In the genomic region with DNA sequence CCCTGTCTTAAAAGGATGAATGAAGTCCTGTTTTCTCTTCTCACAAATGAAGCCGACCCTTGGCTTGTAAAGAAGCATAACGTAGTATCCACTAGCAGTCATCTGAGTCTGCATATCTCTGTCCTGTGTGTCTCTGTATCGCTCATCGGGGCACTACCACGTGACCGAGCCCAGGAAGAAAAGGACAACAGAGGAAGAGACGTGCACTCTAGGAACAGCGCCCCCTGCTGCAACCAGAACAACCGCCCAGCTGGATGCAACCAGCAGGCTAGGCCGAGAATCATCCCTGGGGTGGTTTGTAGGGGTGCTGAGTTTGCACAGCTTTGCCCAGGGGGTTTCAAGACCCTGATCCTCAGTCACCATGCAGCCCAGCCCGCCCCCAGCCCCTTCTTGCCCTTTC, we compare ENCODE assay signal across 11 mouse cellular contexts. TPM values are rescaled to one million over a fixed set of nuclear protein-coding genes. Genes with fewer than 3 reads are reported as not detected.
DNase-seq lines count a peak whose midpoint lies in the region; ATAC-seq lines count a peak whose summit lies in the region.
"Had no signal": no experiment of that assay in that cellular context is flagged by ENCODE, and none has a peak within 500 bp of the region (broad histone marks: within the 10 kb centered on the region; RNA-seq: fewer than 3 reads in every experiment).

No protein-coding gene starts in this region.

- no peak overlapping the region for H3K9ac ChIP-seq in forebrain, embryonic 12.5 days
- no peak overlapping the region for H3K9ac ChIP-seq in hindbrain, embryonic 13.5 days

- 62% methylated on average over 11 of the region's 11 CpGs for WGBS in forebrain, embryonic 12.5 days
- WGBS in hindbrain, embryonic 13.5 days, result 63% methylated on average over 11 of the region's 11 CpGs

- no peaks in the 10 kb centered on the region for H3K9me3 ChIP-seq in forebrain, embryonic 12.5 days
- H3K9me3 ChIP-seq in hindbrain, embryonic 13.5 days, result no peaks in the 10 kb centered on the region

- intact Hi-C loops in heart, postnatal 10 days (cut with DNase I), result no loop called here

- H3K27me3 ChIP-seq in forebrain, embryonic 12.5 days, result no peaks in the 10 kb centered on the region
- H3K27me3 ChIP-seq in hindbrain, embryonic 13.5 days, result peaks cover 10% of the 10 kb centered on the region; the same call in 1 of the 2 replicates

- H3K4me2 ChIP-seq in forebrain, embryonic 12.5 days, result no peak overlapping the region
- no peak overlapping the region for H3K4me2 ChIP-seq in hindbrain, embryonic 13.5 days

- no peaks in the 10 kb centered on the region for H3K36me3 ChIP-seq in forebrain, embryonic 12.5 days (replicated peaks)
- no peaks in the 10 kb centered on the region for H3K36me3 ChIP-seq in hindbrain, embryonic 13.5 days

- no peak for ATAC-seq in forebrain, embryonic 12.5 days (ENCODE audit: low FRiP score)
- ATAC-seq in hindbrain, embryonic 13.5 days (ENCODE audit: low FRiP score), result no peak

- H3K4me1 ChIP-seq in forebrain, embryonic 12.5 days, result no peaks in the 10 kb centered on the region
- H3K4me1 ChIP-seq in hindbrain, embryonic 13.5 days (replicated peaks), result no peaks in the 10 kb centered on the region

- H3K27ac ChIP-seq in forebrain, embryonic 12.5 days, result no peak overlapping the region
- H3K27ac ChIP-seq in hindbrain, embryonic 13.5 days, result no peak overlapping the region

- peak; percentile 90 for DNase-seq in heart, adult 11 months
- DNase-seq in heart, postnatal 10 days, result no peak
- peak; percentile 44 for DNase-seq in right cerebral cortex, postnatal 14 days
- no peak for DNase-seq in right cerebral cortex, postnatal 36 days (ENCODE audit: low spot score in 2 of 2)
- DNase-seq in induced T-regulatory cell, adult 2 months (ENCODE audit: low read depth), result peak; percentile 91
- DNase-seq in thymus, postnatal 36 days, result peak; percentile 54 to 70

- no peak overlapping the region for H3K4me3 ChIP-seq in forebrain, embryonic 12.5 days (replicated peaks)
- no peak overlapping the region for H3K4me3 ChIP-seq in hindbrain, embryonic 13.5 days
- H3K4me3 ChIP-seq: erythroblast, embryonic 14.5 days had no signal

RNA-seq across cellular contexts. Expression of a gene that starts 7.5 kb away (rescaled TPM):
- 10 to 100 TPM; 30.4 to 33.5 TPM for total RNA-seq in heart, postnatal 10 days (2021)
- polyA plus RNA-seq in forebrain, embryonic 12.5 days (2016; fragmentation: Nextera tagmentation; extraction: Ambion mirVana), result 7.6 and 9.2 TPM in 2 replicates
- 13.0 and 20.0 TPM in 2 replicates for polyA plus RNA-seq in hindbrain, embryonic 13.5 days (2015; fragmentation: Nextera tagmentation; extraction: Ambion mirVana)

RNA-seq across cellular contexts. Expression of a gene that starts 16.5 kb away (rescaled TPM):
- total RNA-seq in heart, postnatal 10 days (2021), result 1 to 10 TPM; 1.3 to 1.6 TPM
- 10.5 and 14.3 TPM in 2 replicates for polyA plus RNA-seq in forebrain, embryonic 12.5 days (2016; fragmentation: Nextera tagmentation; extraction: Ambion mirVana)
- polyA plus RNA-seq in hindbrain, embryonic 13.5 days (2015; fragmentation: Nextera tagmentation; extraction: Ambion mirVana), result 108 and 116 TPM in 2 replicates
- polyA plus RNA-seq: erythroblast, embryonic 14.5 days had no signal

RNA-seq across cellular contexts. Expression of a gene that starts 22.2 kb away (rescaled TPM):
- total RNA-seq in heart, postnatal 10 days (2021), result 100 to 1,000 TPM; 695 to 726 TPM
- 4.0 and 6.5 TPM in 2 replicates for polyA plus RNA-seq in forebrain, embryonic 12.5 days (2016; fragmentation: Nextera tagmentation; extraction: Ambion mirVana)
- polyA plus RNA-seq in hindbrain, embryonic 13.5 days (2015; fragmentation: Nextera tagmentation; extraction: Ambion mirVana), result 27.3 and 30.6 TPM in 2 replicates

RNA-seq across cellular contexts. Expression of a gene that starts 24.4 kb away (rescaled TPM):
- total RNA-seq in heart, postnatal 10 days (2021), result 1 to 10 TPM; 3.0 to 4.3 TPM
- polyA plus RNA-seq in forebrain, embryonic 12.5 days (2016; fragmentation: Nextera tagmentation; extraction: Ambion mirVana), result 0.29 and 0.37 TPM in 2 replicates
- 1.1 and 1.6 TPM in 2 replicates for polyA plus RNA-seq in hindbrain, embryonic 13.5 days (2015; fragmentation: Nextera tagmentation; extraction: Ambion mirVana)
- polyA plus RNA-seq: erythroblast, embryonic 14.5 days; heart, embryonic 14.5 days; neural tube, embryonic 14.5 days had no signal

RNA-seq across cellular contexts. Expression of a gene that starts 41.7 kb away (rescaled TPM):
- 1 to 10 TPM; 2.8 to 5.1 TPM for total RNA-seq in heart, postnatal 10 days (2021)
- polyA plus RNA-seq in forebrain, embryonic 12.5 days (2016; fragmentation: Nextera tagmentation; extraction: Ambion mirVana), result 1.1 and 1.3 TPM in 2 replicates
- polyA plus RNA-seq in hindbrain, embryonic 13.5 days (2015; fragmentation: Nextera tagmentation; extraction: Ambion mirVana), result 0.79 and 1.3 TPM in 2 replicates
- polyA plus RNA-seq: erythroblast, embryonic 14.5 days; neural tube, embryonic 14.5 days had no signal

Comparison
In these comparisons a context has a peak if more than half of its experiments do, and no peak if none do; other contexts are left out.
1. DNase-seq: peak in heart, adult 11 months (single experiment), right cerebral cortex, postnatal 14 days (single experiment), induced T-regulatory cell, adult 2 months (single experiment) and thymus, postnatal 36 days (2 of 2); none in heart, postnatal 10 days (0 of 2) and right cerebral cortex, postnatal 36 days (0 of 2).